Mouse (Mus musculus) layer of hippocampus, adult 8-10 months (tissue): ENCODE measurements around the gene Gm21739. TPM values are rescaled to one million over a fixed set of nuclear protein-coding genes. Genes with fewer than 3 reads are reported as not detected.
"Not testable (repeated sequence)": the region's sequence is repeated elsewhere in the genome, so short reads cannot be mapped to it uniquely, and the experiment has no call there.

Experiments used
- DNase-seq, 2 experiments: peaks; one replicate each; pipeline ENCODE4 v3.0.0; 2022; ENCODE audit warnings: low spot score in 2 of 2
- total RNA-seq, 4 experiments: library from RNA; stranded (reverse); gene quantifications; 2 replicates each; pipeline ENCODE4 v1.2.4; 2022

Gene Gm21739
- not detected for total RNA-seq

GRCm38 (mm10) chrY:44264344-44264743, at the start of gene Gm21739:
TSS of gene Gm21739 (minus strand) at chrY:44264444.
- not testable (repeated sequence) for DNase-seq
